Mouse (Mus musculus): ENCODE data around the gene Txndc8.

The Txndc8 gene

GRCm38 (mm10) chr4:58009024-58009423 is at the start of gene Txndc8:
Gene Txndc8 (minus strand): TSS chr4:58009124.
- DNase-seq (ENCODE audit: low read depth, low spot score): no peak

DNA sequence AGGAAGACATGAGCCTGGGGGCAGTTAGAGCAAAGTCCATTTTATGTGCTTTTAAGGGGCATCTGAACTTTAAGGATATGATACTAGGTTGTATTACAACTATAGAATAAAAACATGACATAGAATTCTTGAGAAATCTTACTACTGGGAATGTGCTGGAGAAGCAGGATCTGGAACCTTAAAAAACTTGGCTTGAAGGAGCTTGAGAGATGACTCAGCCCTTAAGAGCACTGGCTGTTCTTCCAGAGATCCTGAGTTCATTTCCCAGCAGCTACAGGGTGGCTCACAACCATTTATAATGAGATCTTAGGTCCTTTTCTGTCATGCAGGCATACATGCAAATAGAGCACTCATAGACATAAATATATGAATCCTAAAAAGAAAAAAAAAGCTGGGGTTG is 46.7 kb upstream of the Txndc8 start:
- no peak for DNase-seq (ENCODE audit: low read depth, low spot score)

DNA sequence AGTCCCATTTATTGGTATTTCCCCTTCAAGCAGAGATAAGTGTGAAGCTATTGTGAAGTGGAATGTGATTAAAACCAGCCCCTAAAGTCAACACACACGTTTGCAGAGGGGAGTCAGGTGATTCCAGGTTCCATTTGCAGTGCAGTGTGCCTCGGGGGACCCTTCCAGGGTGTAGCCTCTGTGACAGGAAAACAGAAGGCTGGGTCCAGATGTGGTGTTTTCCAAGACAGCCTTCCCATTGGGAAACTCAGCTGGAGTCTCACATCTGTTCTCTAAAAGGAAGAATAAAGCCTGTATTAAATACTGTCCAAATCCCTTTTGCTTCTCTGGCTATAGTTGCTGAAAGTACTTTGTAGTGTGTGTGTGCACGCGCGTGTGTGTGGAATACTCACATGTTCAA is 45.5 kb upstream of the Txndc8 start:
- DNase-seq (ENCODE audit: low read depth, low spot score): no peak

DNA sequence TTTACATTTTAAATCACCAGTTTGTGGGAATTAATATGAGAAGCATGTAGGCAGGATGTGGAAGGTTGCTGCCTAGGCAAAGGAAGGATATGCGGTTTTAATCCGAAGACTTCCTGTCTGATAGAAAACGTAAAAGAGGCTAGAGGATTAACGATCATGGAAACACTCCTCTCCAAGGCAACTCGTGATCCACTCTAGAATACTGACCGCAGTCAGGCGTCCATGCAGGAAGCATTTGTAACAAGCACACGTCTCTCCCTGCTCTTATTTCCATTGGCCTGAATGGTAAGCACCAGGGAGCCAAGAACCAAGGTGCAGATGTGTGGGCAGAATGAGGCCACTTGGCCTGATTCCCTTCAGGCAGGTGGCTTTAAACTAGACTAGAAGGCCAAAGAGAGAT is 41.8 kb upstream of the Txndc8 start:
- no peak for DNase-seq (ENCODE audit: low read depth, low spot score)

DNA sequence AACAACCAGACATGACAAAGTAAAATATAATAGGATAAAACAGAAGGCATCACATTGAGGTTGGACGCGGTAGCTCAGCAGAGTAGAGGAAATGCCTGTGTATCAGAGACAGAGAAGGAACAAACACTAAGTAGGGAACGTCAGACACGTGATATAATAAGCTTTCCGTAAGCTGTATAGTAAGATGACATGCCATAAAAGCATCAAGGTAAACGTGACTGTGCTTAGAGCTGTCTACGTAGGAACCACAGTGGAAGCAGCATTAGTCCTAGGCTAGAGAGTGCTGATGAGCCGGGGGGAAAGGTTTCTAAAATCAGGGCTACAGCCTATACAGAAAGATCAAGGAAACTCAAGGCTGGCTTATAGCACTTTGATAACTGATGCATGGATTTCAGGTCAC is 41.4 kb upstream of the Txndc8 start:
- DNase-seq (ENCODE audit: low read depth, low spot score): no peak

GRCm38 (mm10) chr4:58044833-58045232 is 35.9 kb upstream of the Txndc8 start:
- no peak for DNase-seq (ENCODE audit: low read depth, low spot score)

- no peak for DNase-seq (ENCODE audit: low read depth, low spot score)
These were observed 35.4 kb upstream of the Txndc8 start for GRCm38 (mm10) chr4:58044356-58044755.

DNA sequence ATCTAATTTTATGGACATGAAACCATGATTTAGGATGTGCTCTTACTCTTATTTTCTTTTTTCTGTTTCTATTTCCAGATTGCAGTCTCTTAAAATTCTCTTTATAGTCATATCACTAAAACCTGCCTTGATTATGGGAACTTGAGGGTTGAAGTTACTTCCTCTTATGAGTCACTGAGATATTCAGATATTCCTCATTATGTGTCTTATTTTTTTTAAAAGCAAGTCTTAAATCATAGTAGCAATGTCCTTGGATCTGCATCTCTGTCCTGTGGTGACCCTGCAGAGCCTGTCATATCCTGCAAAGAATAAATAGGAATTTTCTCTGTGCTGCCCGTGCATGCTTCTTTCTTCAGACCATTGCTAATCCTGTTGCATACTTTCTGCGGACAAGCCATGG is 31.2 kb upstream of the Txndc8 start:
- DNase-seq (ENCODE audit: low read depth, low spot score): no peak

GRCm38 (mm10) chr4:58037096-58037705 is 28.3 kb upstream of the Txndc8 start:
- peak; percentile 81 for DNase-seq (ENCODE audit: low read depth, low spot score)

DNA sequence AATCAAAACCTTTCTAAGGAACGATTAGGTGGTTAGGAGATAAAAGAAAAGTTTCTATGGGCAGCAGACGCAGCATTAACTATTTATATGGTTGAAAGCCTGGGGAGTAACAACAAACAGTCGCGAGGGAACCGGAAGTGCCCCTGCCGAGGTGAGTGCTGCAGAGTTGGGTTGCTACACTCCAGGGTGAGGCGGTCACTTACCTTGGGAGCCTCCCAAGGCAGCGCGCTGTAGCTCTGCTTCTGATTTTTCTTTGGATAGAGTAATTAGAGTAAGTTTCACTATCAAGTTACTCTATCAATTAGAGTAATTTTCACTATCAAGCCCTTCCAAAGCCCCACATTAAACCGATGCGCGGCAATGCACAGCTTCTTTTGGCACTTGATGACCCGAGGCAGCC is 25.7 kb upstream of the Txndc8 start:
- peak; percentile 25 for DNase-seq (ENCODE audit: low read depth, low spot score)

GRCm38 (mm10) chr4:58032714-58033113 is 23.8 kb upstream of the Txndc8 start:
- no peak for DNase-seq (ENCODE audit: low read depth, low spot score)

GRCm38 (mm10) chr4:58003501-58003900 is 5.4 kb downstream of the Txndc8 start:
- DNase-seq (ENCODE audit: low read depth, low spot score): no peak

- DNase-seq (ENCODE audit: low read depth, low spot score): no peak
These were observed 17.5 kb downstream of the Txndc8 start for GRCm38 (mm10) chr4:57991425-57991824.

DNA sequence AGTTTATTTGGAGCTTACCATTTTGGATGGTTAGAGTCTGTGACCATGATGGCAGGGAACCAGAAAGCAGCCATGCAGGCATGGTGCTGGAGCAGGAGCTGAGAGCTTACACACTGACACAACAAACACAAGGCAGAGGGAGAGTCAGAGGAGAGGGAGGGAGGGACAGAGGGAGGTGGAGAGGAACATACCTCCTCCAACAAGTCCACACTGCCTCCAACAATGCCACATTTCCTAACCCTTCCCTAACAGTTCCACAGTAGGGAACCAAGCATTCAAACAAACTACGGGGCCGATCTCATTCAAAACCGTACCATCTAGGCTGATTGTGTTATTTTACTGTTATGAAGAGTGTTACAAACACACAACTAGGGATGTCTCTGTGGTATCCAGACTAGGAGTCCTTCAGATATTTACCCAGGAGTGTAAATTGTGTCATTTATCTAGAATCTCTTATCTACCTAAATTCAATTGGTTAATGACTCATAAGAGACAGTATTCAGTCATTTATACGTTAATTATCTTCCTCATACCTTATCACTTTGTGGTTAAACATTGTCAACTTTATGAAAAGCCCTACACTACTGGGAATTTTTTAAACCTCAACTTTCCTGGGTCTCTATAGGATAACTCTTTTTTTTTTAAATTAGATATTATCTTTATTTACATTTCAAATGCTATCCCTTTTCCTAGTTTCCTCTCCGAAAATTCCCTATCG is 34.4 kb downstream of the Txndc8 start:
- no peak for DNase-seq (ENCODE audit: low read depth, low spot score)

DNA sequence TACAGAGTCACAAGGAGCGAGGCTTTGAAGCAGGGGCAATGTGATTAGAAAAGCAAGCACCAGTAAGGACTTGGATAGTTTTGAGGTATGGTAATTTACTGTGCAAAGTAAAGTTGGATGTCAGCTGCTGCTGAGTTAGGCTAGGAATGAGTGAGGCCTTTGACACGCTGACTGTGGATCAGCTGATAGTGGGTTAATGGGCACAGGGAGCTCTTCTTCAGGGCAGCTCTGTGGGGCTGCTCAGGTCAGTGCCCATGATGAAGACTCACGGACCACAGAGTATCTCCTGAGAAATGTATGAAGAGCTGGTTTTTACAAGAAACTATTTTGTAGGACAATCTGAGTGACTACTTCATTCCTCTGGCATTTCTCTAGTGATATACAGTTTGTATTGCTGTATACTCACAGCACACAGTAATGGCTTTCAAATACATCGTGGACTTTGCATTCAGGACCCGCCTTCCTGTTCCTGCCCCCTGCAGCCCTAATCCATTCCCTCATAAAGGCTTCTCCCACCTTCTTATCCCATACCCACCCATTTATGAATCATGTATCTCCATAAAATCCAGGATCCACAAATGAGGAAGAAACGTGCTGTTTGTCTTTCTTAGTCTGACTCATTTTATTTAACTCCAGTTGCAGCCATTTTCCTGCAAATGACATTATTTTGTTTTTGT is 35.2 kb downstream of the Txndc8 start:
- DNase-seq (ENCODE audit: low read depth, low spot score): no peak

- no peak for DNase-seq (ENCODE audit: low read depth, low spot score)
These were observed 38.6 kb downstream of the Txndc8 start for GRCm38 (mm10) chr4:57970285-57970684.

DNA sequence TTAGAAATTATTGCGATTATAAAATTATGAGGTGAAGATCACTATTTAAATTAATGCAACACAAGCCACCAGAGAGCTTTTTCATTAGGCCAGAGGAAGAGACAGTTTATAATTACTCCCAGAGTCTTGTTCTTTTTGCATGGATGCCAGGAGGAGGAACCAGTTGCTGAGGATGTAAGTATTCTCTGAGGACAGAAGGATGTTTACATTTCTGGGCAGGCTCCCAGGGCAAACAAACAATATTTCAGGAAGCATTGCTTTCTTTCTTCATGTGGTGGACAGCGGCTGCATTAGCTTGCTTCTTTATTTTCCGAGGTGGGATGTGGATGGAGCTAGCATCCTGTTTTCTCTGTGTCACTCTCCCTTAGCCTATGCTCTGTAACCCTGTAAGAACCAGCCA is 41.7 kb downstream of the Txndc8 start:
- no peak for DNase-seq (ENCODE audit: low read depth, low spot score)

DNA sequence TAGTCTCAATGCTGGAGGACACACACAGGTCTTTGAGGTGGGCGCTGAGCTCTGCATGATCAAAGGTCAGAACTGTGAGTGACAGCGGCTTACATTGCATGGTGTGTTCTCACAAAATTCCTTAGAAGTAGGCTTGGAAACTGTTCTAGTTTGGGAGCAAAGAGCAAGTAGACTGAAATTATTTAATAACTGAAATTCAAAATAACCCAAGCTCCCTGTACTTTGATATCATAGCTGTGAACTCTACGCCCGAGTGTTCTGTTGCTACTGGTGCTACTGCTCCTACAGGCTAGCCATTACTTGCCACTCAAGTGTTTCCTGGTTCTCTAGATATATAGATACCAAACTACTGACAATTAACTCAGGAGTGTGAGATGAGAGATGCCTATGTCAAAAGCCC is 43.4 kb downstream of the Txndc8 start:
- DNase-seq (ENCODE audit: low read depth, low spot score): no peak

GRCm38 (mm10) chr4:57964143-57964542 is 44.8 kb downstream of the Txndc8 start:
- DNase-seq (ENCODE audit: low read depth, low spot score): no peak

- DNase-seq (ENCODE audit: low read depth, low spot score): no peak
These were observed 49.9 kb downstream of the Txndc8 start for GRCm38 (mm10) chr4:57959056-57959455.

- no peak for DNase-seq (ENCODE audit: low read depth, low spot score)
These were observed 50.8 kb downstream of the Txndc8 start for GRCm38 (mm10) chr4:57958098-57958497.

DNA sequence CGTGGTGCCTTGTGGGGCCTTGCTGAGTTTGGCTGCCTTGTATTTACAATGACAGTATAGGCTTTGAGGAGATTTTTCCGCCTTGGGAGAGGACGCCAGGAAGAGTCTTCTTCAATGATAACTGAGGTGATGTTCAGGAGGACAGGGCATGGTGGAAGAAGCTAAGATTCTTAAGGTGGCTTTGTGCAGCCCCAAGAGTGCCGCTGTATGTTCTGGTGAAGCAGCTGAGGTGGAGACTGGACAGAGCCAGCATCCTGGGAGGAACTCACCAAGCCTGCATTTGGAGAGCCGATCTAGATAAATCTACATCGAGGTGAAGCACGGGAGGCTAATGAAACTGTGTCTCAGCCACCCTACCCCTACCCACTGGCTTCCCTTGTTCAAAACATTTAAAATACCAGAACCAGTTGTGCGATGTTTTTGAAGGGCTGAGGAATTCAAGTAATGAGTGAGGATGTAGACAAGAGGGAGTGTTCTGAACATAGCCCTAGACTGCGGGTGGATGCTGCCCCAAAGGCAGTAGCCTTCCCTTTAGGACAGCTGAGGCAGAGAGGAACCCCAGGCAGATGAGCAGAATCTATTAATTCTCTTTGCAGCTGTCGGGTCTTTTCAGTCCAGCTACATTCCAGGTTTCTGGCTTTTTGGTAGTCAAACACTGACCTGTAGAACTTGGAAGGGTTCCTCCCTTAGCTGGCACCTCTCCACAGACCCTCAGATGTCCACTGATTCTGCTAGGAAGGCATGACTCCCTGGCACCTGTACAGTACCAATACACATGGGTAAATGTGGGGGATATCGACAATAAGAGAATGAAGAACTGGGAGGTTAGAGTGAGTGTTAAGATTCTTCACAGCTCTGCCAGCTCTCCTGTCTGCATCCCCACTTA is 51.5 kb downstream of the Txndc8 start:
- peak; percentile 47 for DNase-seq (ENCODE audit: low read depth, low spot score)
